Mouse (Mus musculus) kidney, postnatal 0 days (tissue): ENCODE measurements around the gene Zfp260. TPM values are rescaled to one million over a fixed set of nuclear protein-coding genes. Genes with fewer than 3 reads are reported as not detected.

ENCODE experiments used
- ATAC-seq: fragments of 200-750 bp; cut with Nextera tagmentation; replicated peaks from 2 replicates; pipeline ENCODE4 v1.8.0; 2017; ENCODE audit warnings: low read depth, moderate number of reproducible peaks, moderate TSS enrichment, moderate library complexity; ENCODE audit not compliant: low FRiP score
- DNase-seq: peaks from one replicate; pipeline ENCODE4 v3.0.0-alpha.2; 2016; ENCODE audit warnings: low spot score
- H3K27ac ChIP-seq: fragments of 300-500 bp; sonication (generic); 2 replicates; pipeline ENCODE4 v1.5.1; 2014; ENCODE audit warnings: mild to moderate bottlenecking
- H3K27me3 ChIP-seq: fragments of 300-500 bp; sonication (generic); 2 replicates; pipeline ENCODE4 v1.6.1; 2014; ENCODE audit warnings: low read length, mixed read lengths; ENCODE audit not compliant: insufficient read depth
- H3K36me3 ChIP-seq: fragments of 300-500 bp; sonication (generic); 2 replicates; pipeline ENCODE4 v1.6.1; 2014; ENCODE audit warnings: low read length, mixed read lengths; ENCODE audit not compliant: insufficient read depth
- H3K4me1 ChIP-seq: fragments of 300-500 bp; sonication (generic); replicated peaks from 2 replicates; pipeline ENCODE4 v1.6.1; 2014; ENCODE audit warnings: antibody characterized with exemption, low read length, mixed read lengths; ENCODE audit not compliant: insufficient read depth
- H3K4me2 ChIP-seq: fragments of 300-500 bp; sonication (generic); 2 replicates; pipeline ENCODE4 v1.6.1; 2014; ENCODE audit warnings: mild to moderate bottlenecking, low read length, moderate library complexity, mixed read lengths
- H3K4me3 ChIP-seq: fragments of 300-500 bp; sonication (generic); replicated peaks from 2 replicates; pipeline ENCODE4 v1.5.1; 2014; ENCODE audit warnings: low read depth, low read length
- H3K9ac ChIP-seq: fragments of 300-500 bp; sonication (generic); 2 replicates; pipeline ENCODE4 v1.6.1; 2014; ENCODE audit warnings: low read depth, low read length
- H3K9me3 ChIP-seq: fragments of 300-500 bp; sonication (generic); replicated peaks from 2 replicates; pipeline ENCODE4 v1.6.1; 2016; ENCODE audit warnings: low read length, inconsistent platforms, mixed read lengths
- CTCF ChIP-seq: IDR thresholded peaks from 2 replicates; pipeline ENCODE4 v1.5.1; 2016; ENCODE audit warnings: antibody characterized with exemption, low read depth, mild to moderate bottlenecking, moderate library complexity
- WGBS: fragments of 180-500 bp; shearing (Covaris S2); extraction: QIAGEN DNeasy Blood & Tissue Kit; methylation state at CpG from one replicate; pipeline ENCODE4 v1.1.7; 2014; 5-methylcytosine and 5-hydroxymethylcytosine counted together
- polyA plus RNA-seq: library from polyadenylated mRNA; unstranded; fragments of >200 nt; fragmentation: Nextera tagmentation; extraction: Ambion mirVana; gene quantifications from 2 replicates; pipeline ENCODE4 v1.2.1, GENCODE M21; 2015

Zfp260 gene
- 79.8 and 84.7 TPM in 2 replicates for polyA plus RNA-seq

DNA sequence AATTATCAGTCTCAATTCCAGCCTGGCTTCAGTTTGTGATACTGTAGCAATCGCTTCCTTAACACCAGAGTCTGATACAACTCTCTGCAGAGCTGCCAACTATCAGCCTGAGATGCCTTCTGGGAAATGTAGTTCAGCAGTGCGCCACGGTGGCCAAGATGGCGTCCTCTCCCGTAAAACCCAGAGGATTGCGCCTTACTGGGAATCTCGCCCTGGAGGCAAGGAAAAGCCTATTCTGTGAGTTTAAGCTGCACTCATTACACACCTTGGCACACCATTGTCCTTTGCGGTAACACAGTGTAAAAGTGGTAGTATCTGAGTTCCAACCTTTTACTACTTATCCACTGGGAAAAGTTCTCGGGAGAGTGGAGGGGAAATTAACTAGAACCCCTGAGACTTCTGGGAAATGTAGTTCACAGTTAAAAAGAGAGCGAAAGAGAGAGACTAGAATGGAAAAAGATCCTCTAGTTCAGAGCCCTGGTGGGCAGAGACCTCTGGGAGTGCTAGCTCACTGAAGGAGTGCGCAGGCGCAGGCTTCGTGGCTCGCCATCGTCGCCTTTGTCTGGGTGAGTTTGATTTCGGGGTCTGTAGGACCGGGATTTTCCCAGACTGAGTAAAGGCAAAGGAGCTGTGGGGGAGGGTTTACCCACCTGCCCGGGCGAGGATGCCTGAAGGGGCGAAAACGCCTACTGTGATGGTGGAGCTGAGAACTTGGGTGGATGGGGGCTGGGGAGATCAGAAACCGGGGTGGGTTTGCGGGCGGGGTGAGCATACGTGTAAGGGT is at the start of gene Zfp260:
Gene Zfp260, plus strand, starts transcription at position 132 of the 784 bp plus-strand sequence.
- Histone ChIP-seq H3K9me3 (no peaks in the 10 kb centered on the region), H3K36me3 (peaks cover 8% of the 10 kb centered on the region; the same call in 1 of the 2 replicates), H3K27ac (peak within 1 kb of the TSS; percentile 94), H3K4me2 (peak within 1 kb of the TSS; percentile 76), H3K27me3 (no peaks in the 10 kb centered on the region), H3K4me1 (0 out of 2 replicates have a peak, but pooled peaks cover 2% of the 10 kb centered on the region), H3K4me3 (peak within 1 kb of the TSS; percentile 75), H3K9ac (peak within 1 kb of the TSS; percentile 81)
- DNase-seq: peak; percentile 100
- TF ChIP-seq CTCF: no peak; the same call in 1 of the 2 replicates
- ATAC-seq: peak; percentile 79
- under 1% methylated on average over 26 of the region's 26 CpGs for WGBS

- Histone ChIP-seq H3K4me1 (0 out of 2 replicates have a peak, but pooled peaks cover 3% of the 10 kb centered on the region), H3K27me3 (no peaks in the 10 kb centered on the region), H3K4me3 (no peak overlapping the region), H3K27ac (no peak overlapping the region), H3K4me2 (no peak overlapping the region), H3K36me3 (no peaks in the 10 kb centered on the region), H3K9ac (no peak overlapping the region), H3K9me3 (no peaks in the 10 kb centered on the region)
- no peak for ATAC-seq
- no peak for TF ChIP-seq CTCF
- WGBS: 72% methylated on average over 4 of the region's 4 CpGs
- no peak for DNase-seq
These were observed 46.5 kb upstream of the Zfp260 start for GRCm38 (mm10) chr7:30048126-30048525.

- Histone ChIP-seq H3K27ac (peak within 1 kb of the TSS; percentile 48), H3K9me3 (no peaks in the 10 kb centered on the region), H3K4me1 (0 out of 2 replicates have a peak, but pooled peaks cover 3% of the 10 kb centered on the region), H3K9ac (peak within 1 kb of the TSS; percentile 66), H3K36me3 (no peaks in the 10 kb centered on the region), H3K4me2 (peak within 1 kb of the TSS; percentile 95), H3K4me3 (peak within 1 kb of the TSS; percentile 68), H3K27me3 (no peaks in the 10 kb centered on the region)
- under 1% methylated on average over 40 of the region's 40 CpGs for WGBS
- ATAC-seq (peak; percentile 93), DNase-seq (peak; percentile 92)
- no peak for TF ChIP-seq CTCF
These were observed 43.6 kb upstream of the Zfp260 start, which contains the start of gene Zfp14 for GRCm38 (mm10) chr7:30050882-30051548. TSS of gene Zfp14 (minus strand) at chr7:30051380.

- Histone ChIP-seq H3K9ac (no peak overlapping the region), H3K27ac (no peak overlapping the region), H3K4me2 (no peak overlapping the region), H3K27me3 (no peaks in the 10 kb centered on the region), H3K4me3 (no peak overlapping the region), H3K36me3 (0 out of 2 replicates have a peak, but pooled peaks cover 5% of the 10 kb centered on the region), H3K9me3 (no peaks in the 10 kb centered on the region), H3K4me1 (0 out of 2 replicates have a peak, but pooled peaks cover 3% of the 10 kb centered on the region)
- WGBS: 1% methylated on average over 3 of the region's 3 CpGs
- TF ChIP-seq CTCF: no peak
- ATAC-seq (no peak), DNase-seq (peak; percentile 53)
These were observed 41.0 kb upstream of the Zfp260 start for GRCm38 (mm10) chr7:30053591-30053990.

DNA sequence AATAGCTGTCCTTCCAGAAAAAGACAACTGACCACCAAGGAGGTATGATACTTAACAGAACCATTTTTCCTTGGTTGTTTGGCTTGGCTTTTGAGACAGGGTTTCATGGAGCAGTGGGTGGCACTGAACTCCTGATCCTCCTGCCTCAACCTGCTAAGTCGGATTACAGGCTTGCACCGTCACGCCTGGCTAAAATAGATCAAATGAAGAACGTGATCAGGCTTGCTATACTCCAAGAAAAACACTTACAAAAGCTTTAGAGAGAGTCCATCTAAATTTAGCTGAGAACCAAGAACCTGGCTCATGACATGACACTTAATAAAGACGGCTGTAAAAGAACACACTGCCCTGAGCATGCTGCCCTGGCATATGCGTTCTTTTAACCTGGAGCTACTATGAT is 34.2 kb upstream of the Zfp260 start:
- no peak overlapping the region for H3K4me3 ChIP-seq
- H3K9me3 ChIP-seq: no peaks in the 10 kb centered on the region
- 62% methylated on average over 6 of the region's 6 CpGs for WGBS
- ATAC-seq (no peak), DNase-seq (no peak)
- no peaks in the 10 kb centered on the region for H3K4me1 ChIP-seq
- no peak for TF ChIP-seq CTCF
- no peak overlapping the region for H3K4me2 ChIP-seq
- no peak overlapping the region for H3K9ac ChIP-seq
- 0 out of 2 replicates have a peak, but pooled peaks cover 10% of the 10 kb centered on the region for H3K36me3 ChIP-seq
- H3K27ac ChIP-seq: no peak overlapping the region
- H3K27me3 ChIP-seq: no peaks in the 10 kb centered on the region

DNA sequence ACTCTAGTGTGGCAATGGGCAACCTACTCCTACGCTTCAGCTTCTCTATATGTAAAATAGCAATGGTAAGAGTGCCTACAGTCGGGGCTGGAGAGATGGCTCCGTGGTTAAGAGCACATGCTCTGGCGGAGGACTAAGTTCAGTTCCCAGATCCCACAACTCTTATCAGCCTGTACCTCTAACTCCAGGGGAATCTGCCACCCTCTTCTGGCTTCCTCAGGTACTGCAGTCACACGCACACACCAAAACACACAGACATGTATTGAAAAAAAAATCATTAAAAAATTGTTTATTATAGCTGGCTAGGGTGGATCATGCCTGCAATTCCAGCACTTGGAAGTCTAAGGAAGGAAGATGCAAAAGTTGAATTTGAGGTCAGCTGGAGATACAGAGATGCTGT is 32.1 kb upstream of the Zfp260 start:
- Histone ChIP-seq H3K9ac (no peak overlapping the region), H3K4me3 (no peak overlapping the region), H3K27ac (no peak overlapping the region), H3K9me3 (no peaks in the 10 kb centered on the region), H3K27me3 (no peaks in the 10 kb centered on the region), H3K4me2 (no peak overlapping the region), H3K4me1 (no peaks in the 10 kb centered on the region), H3K36me3 (0 out of 2 replicates have a peak, but pooled peaks cover 4% of the 10 kb centered on the region)
- no peak for ATAC-seq
- 87% methylated on average over 5 of the region's 5 CpGs for WGBS
- peak; percentile 23 for DNase-seq
- TF ChIP-seq CTCF: peak; percentile 59
